Mouse (Mus musculus) ovary, adult 18-20 months (tissue): ENCODE results near the gene Hs2st1.

Experiments used
- DNase-seq: peaks from one replicate; pipeline ENCODE4 v3.0.0; 2022; ENCODE audit warnings: low spot score, mixed read lengths

Hs2st1 gene

GRCm38 (mm10) chr3:144550659-144551058 is 19.3 kb downstream of the Hs2st1 start:
- no peak for DNase-seq

DNA sequence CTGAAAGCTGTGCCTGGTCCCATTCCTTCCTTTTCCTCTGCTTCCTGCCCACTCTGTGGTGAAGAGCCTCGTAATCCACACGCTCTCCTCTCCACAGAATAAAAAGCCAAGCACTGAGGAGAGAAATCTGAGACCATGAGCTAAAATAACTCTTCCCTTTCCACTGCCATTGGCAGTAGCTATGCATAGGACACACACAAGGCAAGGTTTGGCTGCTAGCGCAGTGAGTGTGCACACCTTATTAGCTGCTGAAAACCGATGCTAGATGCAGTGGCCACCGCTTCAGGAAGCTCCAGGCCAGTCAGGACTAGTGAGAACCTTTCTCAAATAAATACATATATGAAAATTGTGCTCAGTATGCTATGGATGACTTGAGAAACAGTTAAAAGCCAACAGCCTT is 19.9 kb downstream of the Hs2st1 start:
- DNase-seq, result no peak

DNA sequence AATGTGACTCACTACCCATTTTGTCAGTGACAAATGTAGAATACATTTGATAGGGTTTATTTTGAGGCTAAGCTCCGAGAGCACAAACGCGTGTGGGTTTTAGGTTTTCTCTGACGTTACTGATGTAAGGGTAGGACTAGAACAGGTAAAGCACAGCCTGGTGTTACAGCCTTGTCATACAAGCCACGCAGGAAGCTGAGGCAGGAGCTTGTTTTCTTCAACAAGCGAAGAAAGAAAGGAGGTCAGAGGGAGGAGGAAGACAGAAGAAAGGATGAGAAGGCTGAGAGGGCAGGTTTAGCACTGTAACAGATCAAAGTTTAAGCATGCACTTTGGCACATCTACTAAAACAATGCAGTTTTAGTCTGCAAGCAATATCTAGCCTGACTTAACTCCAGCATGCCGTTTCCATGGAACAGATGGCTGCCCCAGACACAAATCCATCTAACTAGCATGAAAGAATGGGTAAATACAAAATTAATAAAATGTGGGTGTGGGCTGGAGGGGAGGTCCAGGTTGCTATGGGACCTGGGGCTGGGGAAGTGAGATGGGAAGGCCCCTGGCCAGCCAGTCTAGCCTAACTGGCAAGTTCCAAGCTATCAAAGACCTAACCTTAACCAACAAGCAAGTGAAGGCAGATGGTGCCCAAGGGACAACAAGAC is 21.7 kb downstream of the Hs2st1 start:
- DNase-seq, result no peak

DNA sequence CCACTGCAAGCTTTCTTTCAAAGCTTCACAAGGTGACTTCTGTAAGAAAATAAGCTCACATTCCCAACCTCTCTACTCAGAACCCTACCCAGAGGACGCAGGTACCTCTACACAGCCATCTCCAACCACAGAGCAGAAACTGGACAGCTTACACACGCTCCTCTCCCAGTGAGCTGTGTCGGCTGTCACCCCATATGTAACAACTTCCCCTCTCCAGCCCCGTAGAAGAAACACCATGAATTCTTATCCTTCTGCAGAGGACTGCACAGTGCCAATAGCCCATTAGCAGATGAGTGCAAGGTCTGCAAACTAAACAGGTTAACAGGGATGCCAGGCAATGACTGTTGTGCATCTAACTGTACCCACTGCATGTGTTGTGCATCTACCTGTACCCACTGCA is 23.5 kb downstream of the Hs2st1 start:
- DNase-seq, result no peak

DNA sequence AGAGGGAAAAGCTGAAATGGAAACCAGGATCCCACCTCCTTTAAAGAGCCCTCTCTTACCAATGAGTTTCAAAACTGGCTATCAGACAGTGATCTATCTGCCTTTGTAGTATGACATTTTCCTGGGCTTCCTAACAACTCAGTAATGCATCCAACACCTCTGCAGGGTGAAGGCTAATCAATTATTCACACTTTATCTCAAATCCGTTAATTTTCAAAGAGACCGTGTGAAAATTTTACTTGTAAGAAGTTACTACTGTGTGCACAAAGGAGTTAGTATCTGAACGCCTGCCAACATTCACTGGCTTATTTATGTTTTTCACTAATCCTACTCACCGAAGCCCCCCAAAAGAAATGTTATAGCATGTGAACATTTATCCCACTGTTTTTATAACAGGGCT is 24.1 kb downstream of the Hs2st1 start:
- DNase-seq, result no peak

DNA sequence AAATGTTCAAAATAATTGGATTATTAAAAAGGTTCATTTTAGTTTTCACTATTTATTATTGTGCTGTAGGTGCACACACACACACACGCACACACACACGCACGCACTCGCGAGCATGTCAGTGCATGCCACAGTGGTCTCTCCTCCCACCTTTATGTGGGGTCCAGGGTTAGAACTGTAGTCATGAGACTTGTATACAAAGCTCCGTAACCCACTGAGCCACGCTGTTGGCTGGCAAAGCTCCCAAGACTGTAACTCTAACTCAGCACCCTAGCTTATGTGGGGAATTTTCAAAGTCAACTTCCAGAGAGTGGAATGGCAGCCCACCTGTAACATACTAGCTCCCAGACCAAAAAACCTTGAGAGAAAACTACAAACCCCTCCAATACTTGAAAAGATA is 24.8 kb downstream of the Hs2st1 start:
- DNase-seq, result no peak

DNA sequence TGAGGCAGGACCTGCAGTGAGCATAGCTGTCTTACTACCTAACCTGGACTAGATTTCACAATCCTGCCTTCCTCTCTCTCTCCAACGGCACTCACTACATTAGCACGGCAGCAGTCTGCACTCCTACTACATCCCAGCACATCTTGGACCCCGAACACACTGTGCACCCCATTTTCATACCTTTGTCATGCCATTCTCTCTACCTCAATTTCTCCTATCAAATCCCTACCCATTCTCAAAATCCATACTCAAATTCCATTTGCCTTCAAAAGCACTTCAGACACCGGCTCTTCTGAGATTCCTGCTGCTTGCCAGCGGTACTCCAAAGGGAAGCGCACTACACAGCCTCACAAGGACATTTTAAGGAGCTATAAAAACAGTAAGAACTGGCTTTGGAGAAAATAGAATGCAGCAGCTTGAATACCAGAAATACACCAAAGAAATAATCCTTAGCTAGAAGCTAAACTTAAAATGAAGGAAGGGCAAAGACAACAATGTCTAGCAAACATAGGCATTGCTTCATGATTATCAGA is 28.0 kb downstream of the Hs2st1 start:
- no peak for DNase-seq

DNA sequence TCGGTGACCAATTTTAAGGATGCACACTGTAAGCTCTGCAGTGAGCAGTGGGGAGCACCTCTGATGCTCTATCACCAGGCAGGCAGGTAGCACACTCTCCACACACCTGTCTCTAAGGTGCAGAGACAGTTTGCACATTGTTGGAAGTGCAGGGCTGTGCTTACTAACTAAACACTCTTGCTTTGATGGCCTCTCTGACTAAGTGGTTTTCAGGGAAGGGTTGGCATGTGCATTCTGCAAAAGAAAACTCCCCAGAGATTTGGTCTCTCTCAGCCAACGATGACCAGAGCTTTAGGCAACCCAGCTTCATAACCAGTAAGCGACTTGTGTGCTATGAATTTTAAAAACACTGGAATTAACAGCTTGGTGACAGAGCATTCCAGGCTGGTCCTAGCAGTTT is 29.2 kb downstream of the Hs2st1 start:
- no peak for DNase-seq

GRCm38 (mm10) chr3:144539051-144539450 is 30.9 kb downstream of the Hs2st1 start:
- no peak for DNase-seq

GRCm38 (mm10) chr3:144537078-144537855 is 32.7 kb downstream of the Hs2st1 start:
- DNase-seq, result no peak

DNA sequence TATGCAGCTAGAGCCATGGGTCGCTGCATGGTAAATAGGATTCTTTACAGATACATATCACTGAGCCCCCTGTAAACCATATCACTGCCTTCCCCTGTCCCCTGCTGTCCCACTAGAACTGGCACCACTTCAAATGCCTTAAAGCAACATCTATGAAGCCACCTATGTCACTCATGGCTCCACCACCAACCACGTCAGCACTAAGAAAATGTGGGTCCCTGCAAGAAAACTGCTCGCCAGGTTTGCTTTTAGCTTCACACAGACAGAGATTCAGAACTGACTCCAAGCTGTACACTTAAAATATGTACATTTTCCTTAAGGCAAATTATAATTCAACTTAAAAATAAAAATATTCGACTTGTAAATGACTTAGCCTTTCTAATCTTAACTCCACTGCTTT is 34.9 kb downstream of the Hs2st1 start:
- DNase-seq, result no peak

DNA sequence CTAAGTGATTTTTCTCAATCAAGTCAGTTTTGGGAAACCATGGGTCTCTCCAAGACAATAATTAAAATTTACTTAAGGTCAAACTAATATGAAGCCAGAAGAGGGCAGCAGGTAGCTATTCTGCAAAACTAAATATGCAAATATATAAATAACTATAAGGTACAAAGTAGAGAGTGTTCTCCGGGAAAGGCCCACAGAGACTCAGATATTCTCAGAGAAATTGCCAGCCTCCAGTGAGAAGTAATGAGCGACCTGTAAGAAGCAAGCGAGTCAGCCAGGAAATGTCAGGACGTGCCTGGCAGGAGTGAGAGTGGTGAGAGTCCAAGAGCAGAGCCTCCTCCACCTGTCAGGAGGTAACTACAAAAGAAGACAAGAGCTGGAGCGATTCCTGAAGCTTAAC is 39.0 kb downstream of the Hs2st1 start:
- peak; percentile 14 for DNase-seq

DNA sequence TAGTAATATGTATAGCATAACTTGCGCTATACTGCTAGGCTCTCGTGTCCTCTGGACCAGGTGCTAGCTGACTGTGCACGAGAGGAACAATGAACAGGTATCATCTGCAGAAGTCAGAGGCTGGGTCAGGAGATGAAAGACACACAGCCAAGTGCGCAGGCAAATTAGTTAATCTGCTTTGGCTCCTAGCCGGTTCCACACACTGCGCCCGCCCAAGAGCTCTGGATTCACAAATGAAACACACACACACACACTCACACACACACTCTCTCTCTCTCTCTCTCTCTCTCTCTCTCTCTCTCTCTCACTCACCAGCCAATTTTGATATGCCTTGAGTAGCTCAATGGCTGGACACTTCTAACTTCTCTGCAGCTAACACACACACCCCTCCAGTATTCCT is 42.1 kb downstream of the Hs2st1 start:
- no peak for DNase-seq

- DNase-seq, result no peak
Observed at GRCm38 (mm10) chr3:144519581-144520272, 50.3 kb downstream of the Hs2st1 start.

DNA sequence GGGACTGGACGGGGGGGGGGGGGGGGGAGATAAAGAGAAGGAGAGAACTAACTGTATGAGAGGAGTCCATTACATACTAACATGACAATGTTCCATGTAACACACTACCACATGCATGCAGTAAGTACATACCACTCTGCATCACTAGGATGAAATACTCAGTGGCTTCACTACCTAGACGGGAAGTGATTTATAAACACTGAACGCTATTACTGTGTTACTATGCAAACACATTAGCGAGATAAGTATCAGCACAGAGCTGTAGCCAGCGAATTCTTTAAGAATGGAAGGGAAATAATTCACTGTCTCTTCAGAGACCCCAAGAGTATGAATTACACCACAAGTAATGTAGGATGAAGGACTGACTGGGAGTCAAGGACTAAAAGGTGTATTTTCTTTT is 51.1 kb downstream of the Hs2st1 start:
- DNase-seq, result no peak

DNA sequence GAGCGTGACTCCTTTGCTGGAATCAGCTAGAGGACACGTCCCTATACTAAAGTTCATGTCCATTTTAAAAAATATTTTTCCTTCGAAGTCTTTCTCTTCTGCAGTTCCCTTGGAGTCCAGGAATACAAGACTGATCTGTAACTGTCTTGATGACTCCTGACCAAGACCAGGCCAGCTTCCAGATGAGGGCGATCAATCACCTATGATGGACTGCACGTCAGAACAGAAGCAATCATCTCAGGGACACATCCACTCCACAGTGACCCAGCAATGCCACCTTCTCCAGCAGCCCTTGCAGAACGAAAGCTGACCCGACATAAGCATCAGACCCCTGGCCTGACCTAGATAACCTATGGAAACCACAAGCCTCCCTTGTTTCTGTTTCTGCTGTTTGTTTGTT is 54.7 kb downstream of the Hs2st1 start:
- no peak for DNase-seq

GRCm38 (mm10) chr3:144514122-144514505 is 55.9 kb downstream of the Hs2st1 start:
- DNase-seq, result no peak

DNA sequence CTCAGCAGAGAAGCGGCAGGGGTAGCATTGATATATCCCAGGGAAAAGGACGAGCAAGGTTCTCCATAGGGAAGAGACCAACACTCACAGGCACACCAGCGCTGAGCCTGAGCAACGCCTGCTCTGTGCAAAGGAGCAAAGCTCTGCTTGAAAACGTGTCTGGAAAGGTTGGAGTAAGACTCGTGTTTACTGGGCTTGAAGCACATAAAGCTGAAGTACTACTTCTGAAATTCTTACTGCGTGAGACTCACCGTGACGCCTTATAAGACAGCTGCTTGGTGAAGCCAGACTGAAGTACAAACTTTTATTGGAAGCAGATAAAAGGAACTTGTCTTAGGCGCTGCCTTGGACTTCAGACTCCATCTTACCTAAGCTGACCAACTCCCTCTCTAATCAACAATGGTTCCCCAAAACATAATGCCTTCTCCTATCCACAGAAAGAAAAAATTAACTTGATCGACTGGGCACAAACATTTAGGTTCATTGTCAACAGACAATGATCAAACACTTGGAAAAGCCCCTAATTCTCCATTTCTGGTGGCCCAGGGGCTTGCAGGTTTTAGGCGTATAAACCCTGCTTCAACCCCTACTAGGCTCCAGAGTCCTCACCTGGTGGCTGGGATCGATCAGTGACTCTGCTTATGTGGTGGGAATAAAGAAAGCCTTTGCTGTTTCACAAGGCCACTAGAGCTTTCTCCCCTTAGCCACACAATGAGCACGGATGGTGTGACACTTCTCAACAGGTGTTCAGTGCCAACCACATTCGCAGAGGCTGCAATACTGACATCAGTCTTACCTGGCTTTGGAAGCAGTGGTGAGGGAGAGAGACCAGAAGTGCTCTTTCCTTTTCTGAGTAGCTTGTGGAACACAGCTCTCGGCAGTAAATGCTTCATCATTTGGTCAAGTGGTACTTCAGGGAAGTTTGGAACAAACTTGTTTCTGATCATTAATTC is 56.5 kb downstream of the Hs2st1 start:
- no peak for DNase-seq

DNA sequence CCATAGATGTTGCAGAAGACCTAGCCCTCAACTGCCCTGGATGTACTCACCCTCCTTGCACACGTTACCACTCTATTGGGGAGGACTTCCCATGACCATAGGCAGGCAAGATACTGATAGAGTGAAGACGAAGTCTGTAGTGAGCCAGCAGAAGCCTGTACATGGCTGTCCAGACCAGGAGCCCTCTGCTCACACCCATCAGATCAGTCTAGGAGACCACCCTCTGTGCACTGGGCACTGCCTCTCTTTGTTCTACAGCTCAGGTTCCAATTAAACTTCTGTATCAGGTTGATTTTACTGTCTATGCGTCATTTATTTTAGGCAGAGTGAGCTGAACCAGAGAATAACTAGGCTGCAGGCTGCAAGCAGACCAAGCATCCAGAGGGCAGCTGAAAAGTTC is 59.3 kb downstream of the Hs2st1 start:
- DNase-seq, result no peak

- DNase-seq, result no peak
Observed at GRCm38 (mm10) chr3:144508342-144508741, 61.6 kb downstream of the Hs2st1 start.

- DNase-seq, result no peak
Observed at GRCm38 (mm10) chr3:144507885-144508284, 62.1 kb downstream of the Hs2st1 start.

- DNase-seq, result no peak
Observed at GRCm38 (mm10) chr3:144506213-144506612, 63.8 kb downstream of the Hs2st1 start.
